Mouse (Mus musculus) cerebellum, adult 11-12 months (tissue): ENCODE data around the gene Acta1.

ENCODE experiments used
- DNase-seq: peaks from one replicate; pipeline ENCODE4 v3.0.0; 2022

Gene Acta1

DNA sequence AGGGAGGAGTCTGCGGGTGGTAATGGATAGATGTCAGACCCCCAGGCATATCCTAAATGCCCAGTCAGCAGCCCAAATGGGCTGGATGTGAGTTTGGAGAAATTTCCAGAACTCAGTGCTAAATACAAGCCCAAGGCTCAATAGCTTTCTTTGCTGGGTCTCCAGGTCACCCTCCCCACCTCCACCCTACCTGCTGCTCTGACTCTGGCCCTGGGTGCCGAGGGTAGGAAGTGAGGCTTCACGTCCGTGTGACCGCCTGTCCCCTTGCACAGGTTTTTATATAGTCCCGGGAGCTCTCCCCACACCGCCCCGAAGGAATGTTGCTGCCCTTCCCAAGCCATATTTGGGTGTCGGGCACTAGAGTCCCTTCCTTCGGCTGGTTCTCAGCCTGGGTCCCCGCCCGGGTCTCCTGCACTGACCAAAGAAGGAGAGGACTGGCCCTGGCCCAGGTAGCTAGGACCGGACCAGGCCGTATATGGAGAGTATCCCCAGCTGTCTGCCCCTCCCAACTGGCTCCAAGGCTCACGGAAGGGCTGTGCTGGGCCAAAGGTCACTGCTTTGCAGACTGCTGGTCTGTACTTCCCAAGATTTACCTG, at the start of gene Acta1:
Gene Acta1 (minus strand): TSS at position 250 of the 596 bp plus-strand sequence.
- DNase-seq, result peak; percentile 32

- no peak for DNase-seq
These were observed 34.5 kb upstream of the Acta1 start for GRCm38 (mm10) chr8:123929026-123929425.

GRCm38 (mm10) chr8:123925671-123926070, 31.1 kb upstream of the Acta1 start:
- no peak for DNase-seq

- DNase-seq, result peak; percentile 87
These were observed 30.2 kb upstream of the Acta1 start for GRCm38 (mm10) chr8:123924719-123925118.

- DNase-seq, result no peak
These were observed 20.1 kb upstream of the Acta1 start for GRCm38 (mm10) chr8:123914635-123915034.

DNA sequence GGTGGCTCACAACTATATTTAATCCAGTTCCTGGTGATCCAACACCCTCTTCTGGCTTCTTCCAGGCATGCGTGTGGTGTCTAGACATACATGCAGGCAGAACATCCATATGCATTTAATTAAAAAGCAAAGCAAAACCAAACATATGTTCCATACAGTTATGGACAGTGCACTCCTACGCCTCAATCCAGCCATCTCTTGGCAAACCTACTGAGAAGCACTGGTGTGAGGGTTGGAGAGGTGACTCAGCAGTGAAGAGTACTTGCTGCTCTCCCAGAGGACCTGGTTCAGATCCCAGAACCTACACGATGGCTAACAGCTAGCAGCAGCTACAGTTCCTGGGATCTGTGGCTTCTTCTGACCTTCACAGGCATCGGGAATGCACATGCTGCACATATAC, 17.7 kb upstream of the Acta1 start:
- no peak for DNase-seq

- DNase-seq, result no peak
These were observed 13.1 kb upstream of the Acta1 start for GRCm38 (mm10) chr8:123907604-123908003.

DNA sequence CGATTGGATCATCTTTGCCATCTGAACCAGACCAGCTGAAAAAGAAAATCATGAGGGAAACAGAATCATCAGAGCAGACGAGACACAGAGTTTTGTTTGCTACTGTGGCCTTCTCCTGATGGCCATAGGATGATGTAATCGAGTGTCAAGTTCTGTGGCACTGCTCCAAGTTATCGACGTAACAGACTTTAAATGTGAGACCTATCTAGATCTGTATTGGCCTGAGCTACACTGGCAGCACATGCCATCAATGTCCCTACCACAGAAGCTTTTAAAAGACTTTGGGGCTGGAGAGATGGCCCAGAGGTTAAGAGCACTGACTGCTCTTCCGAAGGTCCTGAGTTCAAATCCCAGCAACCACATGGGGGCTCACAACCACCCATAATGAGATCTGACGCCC, 8.1 kb upstream of the Acta1 start:
- DNase-seq, result no peak

DNA sequence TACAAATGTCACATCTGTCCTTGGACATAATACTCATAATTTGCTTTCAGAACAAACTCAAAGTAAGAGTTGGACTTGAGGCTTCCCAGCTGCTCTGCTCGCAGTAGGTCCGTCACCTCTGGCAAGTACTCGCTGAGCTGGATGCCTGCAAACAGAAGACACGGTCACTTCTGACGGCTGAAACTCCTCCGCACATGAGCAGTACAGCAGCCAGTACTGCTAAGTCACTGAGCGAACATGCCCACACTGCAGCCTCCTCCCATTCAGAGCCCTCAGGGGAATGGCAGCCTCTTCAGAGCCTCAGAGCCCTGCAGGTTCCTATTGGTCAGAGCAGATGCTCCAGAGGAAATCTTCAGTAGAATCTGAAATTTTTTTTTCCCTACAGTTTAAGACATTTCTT, 4.8 kb upstream of the Acta1 start:
- DNase-seq, result no peak

GRCm38 (mm10) chr8:123898576-123898975, 4.0 kb upstream of the Acta1 start:
- peak; percentile 40 for DNase-seq

DNA sequence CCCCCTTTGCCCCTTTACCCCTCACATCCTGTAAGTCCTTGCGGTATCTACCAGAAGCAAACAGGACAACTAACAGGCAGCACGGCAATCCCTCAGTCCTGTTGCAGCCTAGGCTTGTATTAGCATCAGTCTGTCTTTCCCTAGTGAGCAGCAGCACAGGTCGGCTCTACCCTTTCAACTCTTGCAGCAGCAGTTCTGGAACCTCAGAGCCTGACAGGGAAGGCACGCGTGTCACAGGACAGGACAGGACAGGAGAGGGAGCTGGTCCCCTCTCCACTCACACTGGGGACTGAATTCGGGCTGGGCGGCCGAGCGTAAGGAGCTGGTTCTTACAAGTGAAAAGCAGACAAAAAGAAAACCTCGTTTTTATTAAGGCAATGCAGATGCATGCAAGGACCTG, 2.2 kb upstream of the Acta1 start:
- DNase-seq, result no peak

DNA sequence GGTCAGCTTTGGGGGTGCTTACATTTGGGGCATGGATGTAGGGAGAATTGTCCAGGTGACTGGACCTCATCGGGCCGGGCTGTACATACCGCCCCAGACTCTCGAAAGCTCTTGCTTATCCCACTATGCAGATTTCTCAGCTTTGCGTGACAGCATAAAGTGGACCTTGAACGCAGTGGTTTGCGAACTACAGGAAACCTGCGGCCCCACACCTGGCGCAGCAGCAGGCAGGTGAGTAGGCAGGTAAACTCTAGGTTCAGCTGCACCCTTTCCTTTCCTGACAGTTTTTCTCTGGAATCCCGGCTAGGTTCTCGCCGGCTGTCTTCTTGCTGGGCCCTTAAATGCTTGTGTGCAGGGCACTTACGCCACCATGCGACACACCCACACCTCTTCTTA, 1.8 kb upstream of the Acta1 start:
- DNase-seq, result no peak

GRCm38 (mm10) chr8:123895680-123896365, 1.3 kb upstream of the Acta1 start:
- DNase-seq, result peak; percentile 41

GRCm38 (mm10) chr8:123895230-123895629, 679 bp upstream of the Acta1 start:
- no peak for DNase-seq

DNA sequence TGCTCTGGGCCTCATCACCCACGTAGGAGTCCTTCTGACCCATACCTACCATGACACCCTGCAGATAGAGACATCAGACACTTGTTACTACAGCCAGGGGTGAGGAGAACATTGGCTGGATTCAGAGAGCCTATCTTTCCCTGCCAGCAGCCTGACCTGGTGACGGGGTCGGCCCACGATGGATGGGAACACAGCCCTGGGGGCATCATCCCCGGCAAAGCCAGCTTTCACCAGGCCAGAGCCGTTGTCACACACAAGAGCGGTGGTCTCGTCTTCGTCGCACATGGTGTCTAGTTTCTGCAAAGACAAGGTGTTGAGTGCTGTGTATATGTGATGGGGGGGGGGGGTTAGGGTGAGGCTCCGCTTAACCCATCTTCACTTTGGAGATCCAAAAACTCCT, 1.1 kb downstream of the Acta1 start:
- peak; percentile 40 for DNase-seq

DNA sequence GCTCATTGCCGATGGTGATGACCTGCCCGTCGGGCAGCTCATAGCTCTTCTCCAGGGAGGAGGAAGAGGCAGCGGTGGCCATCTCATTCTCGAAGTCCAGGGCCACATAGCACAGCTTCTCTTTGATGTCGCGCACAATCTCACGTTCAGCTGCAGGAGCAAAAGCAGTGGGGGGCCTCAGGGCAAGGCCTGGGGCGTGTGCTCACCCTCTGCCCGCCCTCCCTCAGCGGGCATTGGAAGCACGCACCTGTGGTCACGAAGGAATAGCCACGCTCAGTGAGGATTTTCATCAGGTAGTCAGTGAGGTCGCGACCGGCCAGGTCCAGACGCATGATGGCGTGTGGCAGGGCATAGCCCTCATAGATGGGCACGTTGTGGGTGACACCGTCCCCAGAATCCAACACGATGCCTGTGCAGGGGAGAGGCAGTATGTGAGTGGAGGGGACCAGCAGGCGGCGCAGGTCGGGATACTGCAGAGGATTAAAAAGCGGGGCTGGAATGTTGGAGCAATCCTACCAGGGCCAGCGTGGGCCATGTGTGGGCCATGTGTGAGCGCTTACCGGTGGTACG, 1.9 kb downstream of the Acta1 start:
- DNase-seq, result peak; percentile 59

GRCm38 (mm10) chr8:123891883-123892585, 2.5 kb downstream of the Acta1 start:
- DNase-seq, result peak; percentile 94

GRCm38 (mm10) chr8:123891271-123891670, 3.3 kb downstream of the Acta1 start:
- DNase-seq, result peak; percentile 83

DNA sequence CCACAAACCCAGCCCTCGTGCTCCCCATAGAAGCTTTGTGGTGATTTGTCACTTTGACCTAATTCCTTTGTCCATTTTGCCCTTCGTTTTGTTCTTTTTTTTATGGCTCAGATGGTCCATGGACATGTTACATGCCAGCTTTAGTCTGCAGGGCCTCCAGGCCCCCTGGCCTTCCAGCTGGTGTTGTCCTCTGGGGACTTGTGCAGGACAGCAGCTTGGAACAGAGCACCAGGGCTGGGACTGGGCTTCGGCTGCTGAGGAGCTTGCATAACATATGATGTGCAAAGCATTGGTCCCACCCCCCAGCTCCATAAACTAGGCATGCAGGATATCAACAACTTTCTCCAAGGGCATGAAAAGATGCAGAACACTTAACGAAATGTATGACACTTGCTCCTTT, 4.8 kb downstream of the Acta1 start:
- peak; percentile 38 for DNase-seq

GRCm38 (mm10) chr8:123887956-123888355, 6.6 kb downstream of the Acta1 start:
- DNase-seq, result no peak

GRCm38 (mm10) chr8:123887163-123887562, 7.4 kb downstream of the Acta1 start:
- no peak for DNase-seq

DNA sequence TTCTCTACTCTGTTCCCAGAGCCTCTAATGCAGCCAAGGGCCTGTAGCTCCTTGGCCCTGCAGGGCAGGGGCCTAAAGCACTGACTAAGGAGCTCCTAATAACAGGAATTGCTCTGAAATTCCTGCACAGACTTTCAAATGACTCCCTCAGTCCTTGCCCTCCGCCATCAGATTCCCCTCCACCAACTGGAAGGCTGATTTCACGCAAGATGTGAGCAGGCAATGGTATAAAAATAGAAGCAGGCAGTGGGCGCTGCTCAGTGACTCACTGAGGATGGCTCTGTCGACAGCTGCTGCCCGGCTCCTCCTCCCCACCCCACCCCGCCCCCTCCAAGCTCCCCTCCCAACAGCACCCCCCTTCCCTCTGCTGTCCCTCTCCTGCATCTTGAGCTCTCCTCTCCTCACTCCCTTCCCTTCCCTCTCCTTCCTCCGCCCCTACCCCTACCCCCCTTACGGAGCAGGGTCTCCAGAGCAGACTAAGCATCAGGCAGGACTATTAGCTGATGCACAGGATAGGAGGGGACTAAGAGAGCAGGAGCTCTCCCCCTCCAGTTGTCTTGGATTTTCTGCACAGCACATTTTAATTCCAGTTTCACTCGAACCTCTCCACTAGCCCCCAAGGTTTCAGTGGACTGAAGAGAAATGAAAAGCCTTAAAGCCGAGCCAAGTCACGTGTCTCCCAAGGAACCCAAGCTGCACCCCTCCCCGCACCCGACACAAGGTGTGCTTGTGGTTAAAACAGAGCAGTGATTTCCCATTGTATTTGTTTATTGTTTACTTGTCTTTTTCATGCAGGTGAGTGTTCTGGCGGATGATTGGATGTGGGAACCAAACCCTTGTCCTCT, 9.6 kb downstream of the Acta1 start:
- DNase-seq, result peak; percentile 42

DNA sequence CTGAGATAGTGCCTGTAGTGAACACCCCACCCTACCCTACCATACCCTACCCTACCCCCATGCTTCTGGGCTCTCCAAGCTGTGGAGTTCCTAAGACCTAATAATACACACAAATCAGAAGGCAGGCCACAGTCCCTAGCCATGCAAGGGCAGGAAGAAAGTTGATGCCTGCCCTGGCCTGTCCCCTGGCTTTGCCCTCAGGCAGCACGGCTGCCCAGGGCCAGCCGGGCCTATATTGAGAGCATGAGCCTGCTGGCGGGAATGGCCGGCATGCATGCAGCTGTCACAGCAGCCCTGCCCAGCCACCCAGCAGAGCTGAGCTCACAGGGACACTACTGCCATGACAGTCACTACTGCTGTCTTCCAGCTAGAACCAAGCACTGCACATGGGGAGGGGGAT, 11.5 kb downstream of the Acta1 start:
- DNase-seq, result no peak
